Mouse (Mus musculus): ENCODE measurements around the gene Cabin1.

The Cabin1 gene

GRCm38 (mm10) chr10:75667115-75667910 is 96.8 kb downstream of the Cabin1 start:
- no peak for DNase-seq (ENCODE audit: extremely low read depth, low read depth, low spot score)

GRCm38 (mm10) chr10:75666451-75667030 is 97.6 kb downstream of the Cabin1 start:
- DNase-seq (ENCODE audit: extremely low read depth, low read depth, low spot score), result no peak

DNA sequence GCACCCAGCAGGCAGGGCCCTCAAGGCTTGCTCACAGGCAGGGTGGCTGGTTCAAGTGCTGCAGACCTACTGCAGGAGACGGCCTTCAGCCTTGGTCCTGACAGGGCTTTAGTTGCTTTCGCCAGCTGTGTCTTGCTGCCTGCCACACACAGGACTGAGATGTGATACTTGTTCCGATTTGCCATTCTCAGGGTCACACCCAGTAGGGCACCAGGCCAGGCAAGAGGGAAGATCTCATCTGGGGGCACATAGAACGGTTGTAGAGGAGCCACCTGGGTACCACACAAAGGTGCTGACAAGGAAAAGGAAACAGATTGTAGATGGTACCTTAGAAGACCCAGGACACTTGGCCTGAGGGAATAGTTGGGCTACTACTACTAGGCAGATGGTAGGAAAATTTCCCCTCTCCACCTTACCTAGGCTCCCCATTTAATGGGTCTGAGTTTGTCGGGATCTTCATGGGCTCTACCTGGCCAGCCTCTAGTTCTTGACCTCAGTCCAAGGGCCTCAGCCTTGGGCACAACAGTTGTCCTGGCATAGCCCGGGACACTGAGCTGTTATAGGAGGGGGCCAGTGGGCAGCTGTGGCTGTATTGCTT is 99.4 kb downstream of the Cabin1 start:
- DNase-seq (ENCODE audit: extremely low read depth, low read depth, low spot score), result no peak

- DNase-seq (ENCODE audit: extremely low read depth, low read depth, low spot score), result no peak
Observed at GRCm38 (mm10) chr10:75662575-75662974, 101.6 kb downstream of the Cabin1 start.

DNA sequence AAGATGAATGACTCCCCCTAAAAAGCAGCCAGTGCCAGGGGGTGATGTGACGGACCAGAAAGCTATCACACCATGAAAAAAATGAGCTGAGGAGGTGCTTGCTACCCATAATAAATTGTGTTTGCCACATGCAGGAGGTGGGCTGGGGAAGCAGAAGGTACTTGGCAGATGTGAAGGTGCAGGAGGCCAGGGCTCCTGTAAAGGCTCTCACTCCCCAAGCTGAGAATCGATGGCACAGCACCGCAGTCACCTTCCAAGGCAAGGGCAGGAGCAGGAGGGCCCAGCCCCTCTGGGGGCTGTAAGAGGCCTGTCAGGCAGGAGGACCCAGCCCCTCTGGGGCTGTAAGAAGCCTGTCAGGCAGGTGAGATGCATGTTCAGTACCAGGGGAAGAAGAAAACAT is 102.3 kb downstream of the Cabin1 start:
- DNase-seq (ENCODE audit: extremely low read depth, low read depth, low spot score), result no peak

GRCm38 (mm10) chr10:75661381-75661780 is 102.8 kb downstream of the Cabin1 start:
- no peak for DNase-seq (ENCODE audit: extremely low read depth, low read depth, low spot score)

DNA sequence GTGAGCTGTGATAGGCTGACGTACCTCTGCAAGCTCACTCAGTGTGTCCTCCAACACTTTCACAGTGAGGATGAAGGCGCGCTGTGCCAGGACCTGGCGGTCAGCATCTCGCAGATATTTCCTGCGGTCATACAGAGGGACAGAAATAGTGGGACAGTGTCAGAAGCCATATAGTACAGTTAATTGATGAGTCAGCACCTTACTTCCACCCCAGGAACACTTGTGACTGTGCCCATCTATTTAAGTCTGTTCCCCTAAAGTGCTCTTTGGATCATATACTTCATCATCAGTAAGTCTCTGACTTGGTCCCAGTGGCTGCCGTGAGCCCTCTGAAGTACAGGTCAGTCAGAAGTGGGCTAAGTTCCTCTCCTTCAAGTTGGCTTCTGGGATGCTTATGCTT is 106.4 kb downstream of the Cabin1 start:
- DNase-seq (ENCODE audit: extremely low read depth, low read depth, low spot score), result no peak

- no peak for DNase-seq (ENCODE audit: extremely low read depth, low read depth, low spot score)
Observed at GRCm38 (mm10) chr10:75657165-75657564, 107.0 kb downstream of the Cabin1 start.

- DNase-seq (ENCODE audit: extremely low read depth, low read depth, low spot score), result no peak
Observed at GRCm38 (mm10) chr10:75654053-75654452, 110.1 kb downstream of the Cabin1 start.

- no peak for DNase-seq (ENCODE audit: extremely low read depth, low read depth, low spot score)
Observed at GRCm38 (mm10) chr10:75651381-75652068, 112.6 kb downstream of the Cabin1 start.

- no peak for DNase-seq (ENCODE audit: extremely low read depth, low read depth, low spot score)
Observed at GRCm38 (mm10) chr10:75650306-75650902, 113.7 kb downstream of the Cabin1 start.

DNA sequence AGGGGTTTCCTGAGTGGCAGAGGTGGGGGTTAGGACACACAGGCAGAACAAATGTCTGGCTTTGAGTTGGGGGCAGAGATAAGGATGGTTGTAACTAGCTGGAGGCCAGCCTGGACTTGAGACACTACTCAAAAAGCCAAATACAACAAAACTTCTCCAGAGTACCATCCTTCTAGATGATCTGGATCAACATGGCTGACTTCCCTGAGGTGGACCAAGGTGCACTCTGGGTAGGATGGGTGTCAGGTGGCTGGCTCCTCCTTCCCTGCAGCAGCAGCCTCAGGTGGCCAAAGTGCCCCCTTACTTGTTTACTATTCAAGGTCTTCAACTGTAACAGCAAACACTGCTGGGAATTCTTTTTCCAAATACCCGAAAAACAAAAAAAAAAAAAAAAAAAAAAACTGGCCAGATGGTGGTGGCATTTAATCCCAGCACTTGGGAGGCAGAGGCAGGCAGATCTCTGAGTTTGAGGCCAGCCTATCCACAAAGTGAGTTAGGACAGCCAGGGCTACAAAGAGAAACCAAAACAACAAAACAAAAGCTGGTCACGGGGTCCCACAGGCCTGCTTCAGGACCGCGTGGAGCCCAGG is 114.6 kb downstream of the Cabin1 start:
- DNase-seq (ENCODE audit: extremely low read depth, low read depth, low spot score), result no peak

GRCm38 (mm10) chr10:75649001-75649400 is 115.1 kb downstream of the Cabin1 start:
- DNase-seq (ENCODE audit: extremely low read depth, low read depth, low spot score), result no peak

DNA sequence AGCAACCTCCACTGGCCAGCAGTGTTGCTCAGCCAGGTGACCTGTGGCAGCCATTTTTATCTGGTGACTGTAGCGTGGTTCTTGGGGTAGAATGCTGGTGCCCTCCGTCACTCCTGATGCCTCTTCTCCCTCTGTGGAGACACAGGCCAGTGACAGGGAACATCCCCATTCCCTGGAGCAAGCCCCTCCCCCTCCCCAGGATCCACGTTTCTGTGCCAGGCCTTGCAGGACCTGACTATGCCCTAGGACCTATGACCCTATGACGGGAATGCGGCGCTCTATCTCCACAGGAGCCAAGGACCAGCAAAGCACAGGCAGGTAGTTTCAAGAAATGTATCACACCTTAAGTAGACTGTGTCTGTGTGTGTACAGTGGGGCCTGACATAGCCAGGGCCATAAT is 116.0 kb downstream of the Cabin1 start:
- no peak for DNase-seq (ENCODE audit: extremely low read depth, low read depth, low spot score)

- no peak for DNase-seq (ENCODE audit: extremely low read depth, low read depth, low spot score)
Observed at GRCm38 (mm10) chr10:75647362-75647761, 116.8 kb downstream of the Cabin1 start.

GRCm38 (mm10) chr10:75646406-75646805 is 117.7 kb downstream of the Cabin1 start:
- DNase-seq (ENCODE audit: extremely low read depth, low read depth, low spot score), result no peak

- DNase-seq (ENCODE audit: extremely low read depth, low read depth, low spot score), result no peak
Observed at GRCm38 (mm10) chr10:75645616-75646015, 118.5 kb downstream of the Cabin1 start.

- no peak for DNase-seq (ENCODE audit: extremely low read depth, low read depth, low spot score)
Observed at GRCm38 (mm10) chr10:75643741-75644343, 120.3 kb downstream of the Cabin1 start, which contains the start of gene Susd2. Gene Susd2 (minus strand): TSS chr10:75644008.

GRCm38 (mm10) chr10:75642891-75643290 is 121.2 kb downstream of the Cabin1 start:
- DNase-seq (ENCODE audit: extremely low read depth, low read depth, low spot score), result no peak

GRCm38 (mm10) chr10:75642436-75642835 is 121.7 kb downstream of the Cabin1 start:
- no peak for DNase-seq (ENCODE audit: extremely low read depth, low read depth, low spot score)

Data from fat pad, adult 2 months (tissue).